Mouse (Mus musculus): Measurements from ENCODE around the gene Sult1a1. TPM values are rescaled to one million over a fixed set of nuclear protein-coding genes. Genes with fewer than 3 reads are reported as not detected.
A peak's percentile ranks its signal among the peaks of the same experiment; 100 is the strongest.

Sult1a1 gene
- 10 to 100 TPM; 28.5 to 32.3 TPM for total RNA-seq (2021)

DNA sequence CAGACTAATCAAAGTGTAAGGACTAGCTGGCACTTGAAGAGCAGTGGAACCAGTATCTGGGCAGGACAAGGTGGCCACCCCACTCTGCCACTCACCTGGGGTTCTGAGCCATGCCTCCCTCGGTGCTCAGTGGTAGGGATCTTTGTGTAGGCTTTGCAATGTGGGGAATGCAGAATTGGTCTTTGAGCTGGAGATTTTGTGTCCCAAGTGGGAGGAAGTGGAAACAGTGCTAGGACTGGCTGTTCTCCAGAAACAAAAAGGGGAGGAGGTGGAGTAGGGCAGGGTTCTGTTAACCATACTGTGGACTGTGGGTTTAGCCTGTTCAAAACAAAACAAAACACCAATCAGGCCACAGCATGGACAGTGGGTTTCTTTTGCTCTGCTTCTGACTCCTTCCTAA is at the start of gene Sult1a1:
Sult1a1 (minus strand) TSS at position 226 of the 400 bp plus-strand sequence.
- DNase-seq (ENCODE audit: low spot score), result peak; percentile 70
- intact Hi-C loops (cut with DNase I), result loop anchor here (2.0 kb wide), 1 partner anchor 17 kb away; no protein-coding TSS in a partner anchor

DNA sequence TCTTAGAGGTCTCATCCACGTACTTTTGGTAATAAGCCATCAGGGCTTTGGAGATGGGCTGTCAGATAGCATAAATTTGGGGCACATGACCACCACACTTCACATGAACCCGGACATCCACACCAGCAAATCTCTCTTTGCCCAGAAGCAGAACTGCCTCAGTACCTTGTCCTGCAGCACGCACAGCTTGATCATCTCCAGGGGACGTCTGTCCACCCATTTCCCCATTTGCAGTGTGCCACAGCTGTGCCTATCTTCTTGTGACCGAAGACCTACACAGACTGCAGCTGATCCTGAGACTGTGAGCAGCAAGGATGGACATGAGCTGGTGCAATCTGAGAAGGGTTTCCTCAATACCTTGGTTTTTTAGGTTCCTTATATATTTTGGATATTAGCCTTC is 49.4 kb upstream of the Sult1a1 start:
- intact Hi-C loops (cut with DNase I), result no loop called here
- DNase-seq (ENCODE audit: low spot score), result no peak

DNA sequence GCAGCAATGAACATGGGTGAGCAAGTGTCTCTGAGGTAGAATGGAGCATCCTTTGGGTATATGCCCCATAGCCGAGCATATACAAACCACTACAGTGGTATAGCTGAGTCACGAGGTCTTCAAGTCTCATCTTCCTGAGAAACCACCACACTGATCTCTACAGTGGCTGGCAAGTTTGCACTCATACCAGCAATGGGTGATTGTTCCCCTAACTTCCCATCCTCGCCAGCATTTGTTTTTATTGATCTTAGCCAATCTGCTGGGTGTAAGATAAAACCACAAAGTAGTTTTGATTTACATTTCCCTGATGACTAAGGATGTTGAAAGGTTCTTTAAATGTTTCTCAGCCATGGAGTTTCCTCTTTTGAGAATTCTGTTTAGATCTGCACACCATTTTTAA is 48.8 kb upstream of the Sult1a1 start:
- no peak for DNase-seq (ENCODE audit: low spot score)
- intact Hi-C loops (cut with DNase I), result no loop called here

DNA sequence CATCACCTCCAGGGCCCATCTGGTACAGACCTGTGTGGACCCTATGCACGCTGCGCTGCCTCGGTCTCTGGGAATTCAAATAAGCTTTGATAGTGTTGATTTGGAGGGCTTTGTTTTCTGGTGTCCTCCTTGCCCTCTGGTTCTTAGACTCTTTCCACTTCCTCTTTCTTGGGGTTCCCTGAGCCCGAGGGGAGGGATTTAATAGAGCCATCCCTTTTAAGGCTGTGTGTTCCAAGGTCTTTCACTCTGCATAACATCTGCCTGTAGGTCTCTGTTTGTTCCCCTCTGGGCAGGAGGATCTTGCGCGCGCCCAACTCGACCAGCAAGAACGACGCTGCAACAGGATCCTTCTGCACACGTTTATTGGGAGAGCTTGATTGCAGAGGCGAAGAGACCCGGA is 45.4 kb upstream of the Sult1a1 start:
- DNase-seq (ENCODE audit: low spot score), result no peak
- intact Hi-C loops (cut with DNase I), result no loop called here

DNA sequence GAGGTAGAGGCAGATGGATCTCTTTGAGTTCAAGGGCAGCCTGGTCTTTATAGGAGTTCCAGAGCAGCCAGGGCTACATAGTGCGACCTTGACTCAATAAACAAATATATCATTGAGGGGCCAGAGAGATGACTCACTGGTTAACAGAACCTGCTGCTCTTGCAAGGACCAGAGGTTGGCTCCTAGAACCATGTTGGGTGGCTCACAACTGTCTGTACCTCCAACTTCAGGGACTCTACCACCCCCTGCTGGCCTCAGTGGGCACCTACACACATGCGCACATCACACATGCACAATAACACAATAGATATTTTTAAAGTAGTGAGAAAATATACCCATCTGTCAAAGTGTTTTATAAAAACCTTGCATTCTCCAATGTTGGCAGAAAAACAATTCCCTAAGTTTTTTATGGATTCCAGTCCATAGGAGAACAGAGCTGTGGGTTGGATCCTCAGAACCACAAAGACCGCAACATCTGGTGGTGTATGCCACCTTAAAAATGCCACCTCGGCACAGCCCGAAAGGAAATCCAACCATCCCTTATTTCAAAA is 42.6 kb upstream of the Sult1a1 start:
- intact Hi-C loops (cut with DNase I), result no loop called here
- DNase-seq (ENCODE audit: low spot score), result no peak

DNA sequence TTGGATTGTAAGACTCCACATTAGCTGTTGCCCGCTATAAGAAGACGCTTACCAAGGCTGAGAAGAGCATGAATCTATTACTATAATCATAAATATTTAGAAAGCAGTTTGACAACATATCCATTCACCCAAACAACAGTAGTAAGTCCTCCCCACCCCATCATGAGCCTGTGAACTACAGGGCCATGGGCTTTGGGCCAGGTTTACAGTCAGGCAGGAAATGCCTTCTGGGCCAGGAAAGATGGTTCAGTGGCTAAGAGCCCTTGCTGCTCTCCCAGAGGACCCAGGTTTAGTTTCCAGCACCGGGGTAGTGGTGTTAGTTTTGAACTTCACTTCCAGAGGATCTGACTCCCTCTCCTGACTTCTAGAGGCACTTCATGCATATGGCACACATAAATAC is 41.3 kb upstream of the Sult1a1 start:
- no peak for DNase-seq (ENCODE audit: low spot score)
- intact Hi-C loops (cut with DNase I), result no loop called here

DNA sequence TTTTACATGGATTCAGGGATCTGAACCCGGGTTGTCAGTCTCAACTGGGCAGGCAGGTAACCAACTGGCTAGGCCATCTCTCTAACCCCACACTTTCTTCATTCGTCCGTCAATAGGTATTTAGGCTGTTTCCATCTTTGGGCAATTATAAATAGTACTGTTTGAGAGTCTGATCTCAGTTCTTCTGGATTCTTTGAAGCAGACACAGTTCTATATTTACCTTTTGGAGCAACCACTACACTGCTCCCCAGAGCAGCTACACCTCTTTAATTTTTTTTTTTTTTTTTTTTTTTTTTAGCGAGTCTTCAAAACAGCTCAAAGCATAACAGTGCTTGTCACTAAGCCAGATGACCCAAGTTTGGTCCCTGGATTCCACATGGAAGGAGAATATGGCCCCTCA is 39.4 kb upstream of the Sult1a1 start:
- intact Hi-C loops (cut with DNase I), result no loop called here
- DNase-seq (ENCODE audit: low spot score), result no peak

DNA sequence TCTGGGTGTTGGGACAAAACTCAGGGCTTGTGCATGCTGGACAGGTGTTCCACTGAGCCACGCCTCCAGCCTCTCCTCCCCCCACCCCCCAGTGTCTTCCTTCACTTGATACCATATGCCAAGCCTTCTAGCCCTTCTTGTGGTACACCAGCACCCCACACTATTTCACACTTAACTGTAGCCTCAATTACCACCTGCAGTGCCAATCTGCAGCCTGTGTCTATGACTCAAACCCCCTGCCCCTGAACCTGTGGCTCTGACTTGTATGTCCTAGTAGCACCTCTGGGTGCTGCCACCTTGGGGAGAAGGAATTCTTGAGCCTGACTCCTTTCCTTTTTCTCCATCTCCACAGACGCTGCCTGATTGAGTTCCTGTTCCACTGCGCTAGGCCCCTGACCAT is 35.7 kb upstream of the Sult1a1 start:
- no peak for DNase-seq (ENCODE audit: low spot score)

DNA sequence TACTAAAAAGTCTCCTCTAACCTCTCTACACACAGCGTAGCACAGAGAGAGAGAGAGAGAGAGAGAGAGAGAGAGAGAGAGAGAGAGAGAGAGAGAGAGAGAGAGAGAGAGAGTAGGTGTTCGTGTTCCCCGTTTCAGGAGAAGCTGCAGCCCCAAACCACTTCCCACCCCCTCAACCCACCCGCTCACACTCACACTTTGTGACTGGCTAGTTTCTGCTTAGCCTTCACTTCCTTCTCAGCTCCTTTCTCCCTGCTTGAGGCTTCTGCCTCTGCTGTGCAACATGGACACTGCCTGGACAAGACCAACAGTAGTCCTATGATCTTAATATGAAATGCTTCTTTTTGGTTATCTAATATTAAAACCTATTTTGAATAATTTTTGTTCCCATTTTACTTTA is 34.0 kb upstream of the Sult1a1 start:
- no peak for DNase-seq (ENCODE audit: low spot score)
- intact Hi-C loops (cut with DNase I), result no loop called here

More for the DNA sequence above, 35.7 kb upstream of the Sult1a1 start:
- intact Hi-C loops (cut with DNase I), result no loop called here

DNA sequence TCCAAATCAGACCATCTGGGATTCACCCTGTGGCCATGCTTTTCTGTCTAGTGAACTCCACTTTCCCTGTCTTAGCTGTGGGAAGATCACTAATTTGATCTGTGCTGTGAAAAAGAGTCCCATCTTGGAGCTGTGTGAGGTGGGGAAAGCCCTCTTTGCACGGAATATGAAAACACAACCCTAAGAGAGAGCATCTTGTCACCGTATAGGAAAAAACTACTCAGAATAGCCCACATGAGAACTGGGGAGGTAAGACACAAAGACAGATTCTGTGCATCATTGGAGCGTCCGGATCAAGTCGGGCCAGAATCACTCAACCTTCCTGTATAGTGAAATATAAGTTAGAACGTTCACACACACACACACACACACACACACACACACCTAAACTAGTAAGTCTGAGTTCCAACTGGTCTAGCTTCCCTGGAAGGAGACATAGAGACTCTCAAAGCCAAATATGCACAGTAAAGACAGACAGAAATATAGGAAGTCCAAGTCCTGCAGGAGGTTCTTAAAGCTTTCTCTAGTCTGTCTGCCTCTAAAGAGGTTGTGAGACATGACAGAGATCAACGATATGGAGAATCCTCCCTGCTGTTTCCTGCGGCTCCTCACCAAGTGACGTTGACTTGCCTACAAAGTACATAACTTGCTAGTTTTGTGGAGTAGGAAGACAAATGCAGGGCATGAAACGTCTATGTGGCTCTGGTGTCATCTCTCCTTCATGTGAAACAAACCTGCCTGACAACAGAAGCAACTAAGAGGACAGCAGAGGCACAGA is 32.1 kb upstream of the Sult1a1 start:
- intact Hi-C loops (cut with DNase I), result no loop called here
- DNase-seq (ENCODE audit: low spot score), result no peak

DNA sequence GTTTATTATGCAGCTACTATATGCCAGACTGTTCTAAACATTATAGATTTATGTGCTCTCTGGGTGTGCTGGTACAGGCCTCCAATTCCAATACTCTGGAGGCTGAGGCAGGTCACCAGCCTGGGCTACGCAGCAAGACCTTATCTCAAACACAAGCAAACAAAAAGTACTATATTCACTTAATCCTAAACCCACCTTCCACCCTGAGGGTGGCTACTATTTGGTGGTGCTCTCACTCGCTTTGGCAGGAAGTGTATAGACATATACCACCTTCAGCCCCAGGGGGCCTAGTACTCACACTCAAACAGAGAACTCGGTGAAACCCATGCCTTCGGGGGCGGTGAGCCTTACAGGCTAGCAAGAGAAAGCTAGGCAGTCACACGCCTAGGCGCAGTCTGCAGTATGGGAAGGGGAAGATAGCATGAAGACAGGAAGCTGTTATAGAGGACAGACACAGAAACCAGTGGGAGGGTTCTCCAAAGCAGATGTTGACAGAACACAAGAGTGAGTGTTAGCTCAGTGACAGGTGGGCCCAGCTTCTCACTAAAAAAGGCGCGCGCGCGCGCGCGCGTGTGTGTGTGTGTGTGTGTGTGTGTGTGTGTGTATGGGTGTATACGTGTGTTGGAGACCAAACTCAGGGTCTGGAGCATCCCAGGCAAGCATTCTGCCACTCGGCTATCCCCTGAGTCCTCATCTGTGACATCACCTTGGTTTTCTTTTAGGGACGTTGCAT is 31.4 kb upstream of the Sult1a1 start, which contains the start of gene Coro1a:
Coro1a (minus strand) TSS at position 346 of the 733 bp plus-strand sequence.
- no peak for DNase-seq (ENCODE audit: low spot score)
- intact Hi-C loops (cut with DNase I), result no loop called here

DNA sequence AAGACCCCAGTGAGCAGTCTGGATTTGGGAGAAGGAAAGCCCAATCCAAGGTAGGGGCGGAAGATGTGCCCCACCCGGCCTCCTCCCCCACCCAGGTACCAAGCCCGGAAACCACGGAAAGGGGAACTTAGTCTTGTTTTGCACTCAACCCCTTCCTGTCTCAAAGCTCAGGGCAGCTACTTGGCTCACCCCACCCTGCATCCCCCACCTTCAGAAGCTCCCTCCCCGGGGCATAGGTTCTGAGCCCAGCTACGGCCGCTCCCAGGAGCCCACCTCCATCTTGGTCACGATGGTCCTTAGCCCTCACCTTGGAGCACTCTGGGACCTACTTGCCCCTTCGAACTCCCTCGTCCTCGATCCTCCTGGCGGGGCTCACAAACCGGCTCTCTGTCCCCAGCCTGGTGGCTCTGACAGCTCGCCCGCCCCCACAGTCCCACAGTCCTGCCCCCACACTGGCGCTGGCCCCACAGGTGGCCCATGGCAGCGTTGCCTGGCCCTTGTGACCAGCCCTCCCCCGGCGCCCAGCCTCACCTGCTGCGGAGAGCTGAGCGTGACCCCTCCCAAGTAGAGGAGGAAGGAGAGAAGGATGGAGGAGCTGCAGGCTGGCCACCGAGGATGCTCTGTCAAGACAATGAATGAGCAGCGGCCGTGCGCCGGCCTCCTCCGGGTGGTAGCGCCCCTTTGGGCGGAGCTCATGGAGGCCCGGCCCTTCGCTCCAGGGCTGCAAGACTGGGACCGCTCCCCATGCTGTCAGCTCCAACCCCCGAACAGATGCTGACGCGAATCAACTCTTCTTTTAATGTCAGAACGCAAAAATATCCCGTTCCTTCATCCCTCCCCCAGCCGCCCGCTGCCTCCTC is 28.1 kb upstream of the Sult1a1 start:
- intact Hi-C loops (cut with DNase I), result loop anchor here (5.0 kb wide), 2 partner anchors 43 to 222 kb away; no protein-coding TSS in a partner anchor
- DNase-seq (ENCODE audit: low spot score), result no peak

DNA sequence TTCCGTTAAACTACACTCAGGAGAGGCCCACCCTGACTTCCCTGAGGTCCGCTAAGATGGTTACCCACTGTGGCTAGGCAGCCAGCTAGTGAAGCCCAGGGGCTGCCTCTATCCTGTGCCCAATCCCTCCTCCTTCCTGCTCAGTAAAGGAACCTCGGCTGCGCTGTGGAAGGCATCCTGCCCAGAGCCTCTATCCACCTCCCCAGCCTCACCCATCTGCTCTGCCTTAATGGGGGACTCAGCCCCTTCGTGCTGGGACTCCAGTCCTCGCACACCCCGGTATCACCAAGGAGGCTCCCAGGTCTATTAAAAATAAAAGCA is 27.5 kb upstream of the Sult1a1 start:
- intact Hi-C loops (cut with DNase I), result loop anchor here (5.0 kb wide), 2 partner anchors 44 to 221 kb away; no protein-coding TSS in a partner anchor

DNA sequence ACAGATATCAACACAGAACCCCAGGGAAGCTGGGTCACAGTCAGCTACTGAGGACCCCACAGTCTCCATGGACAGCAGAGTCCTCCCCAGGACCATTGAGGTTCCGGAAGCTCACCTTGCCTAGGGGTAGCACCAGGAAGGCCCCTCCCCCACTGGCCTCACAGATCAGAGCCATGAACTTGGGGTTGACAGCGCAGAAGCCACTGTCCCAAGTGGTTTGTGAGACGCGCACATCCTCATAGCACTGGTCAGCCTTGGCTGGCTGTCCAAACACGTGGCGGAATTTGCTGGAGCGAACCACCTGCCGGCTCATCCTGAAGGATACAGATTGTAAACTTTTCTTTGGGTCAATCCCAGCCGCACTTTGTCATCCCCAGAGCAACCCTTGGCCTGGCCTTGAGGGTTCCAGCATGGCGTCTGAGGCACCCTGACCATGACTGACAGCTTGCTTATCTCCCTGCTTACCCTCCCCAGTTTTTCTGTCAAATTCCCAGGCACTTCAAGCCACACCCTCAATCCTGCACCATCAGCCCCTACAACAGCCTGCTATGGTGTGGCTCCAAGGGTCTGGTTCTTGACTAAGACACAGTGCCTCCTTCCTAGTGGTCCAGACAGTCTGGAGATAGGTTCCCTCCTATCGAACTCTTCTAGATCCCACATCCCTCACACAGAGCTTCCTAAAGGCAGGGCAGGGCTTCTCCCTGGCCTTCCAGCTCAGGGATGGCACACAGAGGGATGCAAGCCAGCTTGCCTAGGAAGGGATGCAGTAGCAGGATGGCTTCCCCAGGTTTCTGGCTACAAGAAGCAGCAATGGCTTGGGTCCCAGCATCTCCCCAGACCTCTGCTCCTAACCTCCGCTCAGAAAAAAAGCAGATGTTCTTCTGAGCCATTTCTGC is 26.9 kb upstream of the Sult1a1 start:
- no peak for DNase-seq (ENCODE audit: low spot score)
- intact Hi-C loops (cut with DNase I), result loop anchor here (5.0 kb wide), 2 partner anchors 44 to 221 kb away; no protein-coding TSS in a partner anchor

More for the DNA sequence above, 27.5 kb upstream of the Sult1a1 start:
- no peak for DNase-seq (ENCODE audit: low spot score)

DNA sequence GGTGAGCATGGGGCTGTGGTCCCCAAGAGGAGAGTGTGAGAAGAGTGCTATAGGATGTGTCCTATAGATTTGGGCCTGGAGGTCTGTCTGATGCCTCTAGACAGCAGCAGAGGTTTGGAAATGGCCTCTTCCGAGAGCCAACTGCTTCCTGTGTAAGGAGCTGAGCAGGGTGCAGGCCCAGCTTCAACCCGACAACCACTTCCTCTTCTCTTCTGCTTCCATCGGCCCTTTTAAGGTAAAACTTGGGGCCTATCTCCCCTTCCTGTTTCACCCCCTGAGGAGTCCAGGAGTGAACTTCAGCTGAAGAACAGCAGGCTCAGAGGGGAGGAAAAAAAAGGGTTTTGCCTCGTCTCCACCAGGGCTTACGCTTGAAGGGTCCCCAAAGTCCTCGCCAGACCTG is 26.1 kb upstream of the Sult1a1 start:
- intact Hi-C loops (cut with DNase I), result loop anchor here (5.0 kb wide), 2 partner anchors 45 to 220 kb away; no protein-coding TSS in a partner anchor
- no peak for DNase-seq (ENCODE audit: low spot score)

DNA sequence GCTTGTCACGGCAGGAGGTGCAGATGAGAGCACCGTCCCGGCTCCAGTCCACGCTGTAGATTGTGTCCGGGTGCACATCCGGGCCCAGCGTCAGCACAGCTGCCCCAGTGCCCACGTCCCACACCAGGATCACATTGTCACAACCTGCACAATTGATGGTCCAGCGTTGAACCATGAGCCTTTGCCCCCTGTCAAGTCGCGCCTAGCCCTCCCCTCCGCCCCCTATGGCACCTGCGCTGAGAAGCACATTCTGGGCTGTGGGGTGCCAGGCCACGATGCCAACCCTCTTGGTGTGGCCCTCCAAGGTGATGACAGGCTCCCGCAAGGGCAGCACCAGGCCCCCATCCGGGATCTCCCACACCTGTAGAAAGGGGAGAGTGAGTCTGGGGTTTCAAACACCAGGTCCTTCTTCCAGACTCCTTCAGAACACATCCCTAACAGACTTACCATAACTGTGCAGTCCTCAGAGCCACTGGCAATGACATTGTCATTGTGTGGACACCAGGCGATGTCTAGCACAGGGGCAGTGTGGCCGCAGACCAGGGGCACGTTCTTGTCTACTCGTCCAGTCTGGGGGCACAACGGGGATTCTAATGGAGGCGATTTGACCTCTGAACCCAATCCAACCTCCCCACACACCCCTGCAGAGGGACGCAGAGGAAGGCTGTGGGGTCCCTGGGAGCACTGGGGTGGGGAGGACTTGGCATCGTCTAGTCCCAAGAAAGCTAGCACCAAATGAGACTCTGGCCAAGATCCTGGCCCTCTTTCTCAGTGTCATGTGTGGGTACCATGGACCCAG is 25.5 kb upstream of the Sult1a1 start:
- intact Hi-C loops (cut with DNase I), result loop anchor here (2.0 to 5.0 kb wide), 3 partner anchors 46 to 219 kb away; no protein-coding TSS in a partner anchor
- DNase-seq (ENCODE audit: low spot score), result no peak

DNA sequence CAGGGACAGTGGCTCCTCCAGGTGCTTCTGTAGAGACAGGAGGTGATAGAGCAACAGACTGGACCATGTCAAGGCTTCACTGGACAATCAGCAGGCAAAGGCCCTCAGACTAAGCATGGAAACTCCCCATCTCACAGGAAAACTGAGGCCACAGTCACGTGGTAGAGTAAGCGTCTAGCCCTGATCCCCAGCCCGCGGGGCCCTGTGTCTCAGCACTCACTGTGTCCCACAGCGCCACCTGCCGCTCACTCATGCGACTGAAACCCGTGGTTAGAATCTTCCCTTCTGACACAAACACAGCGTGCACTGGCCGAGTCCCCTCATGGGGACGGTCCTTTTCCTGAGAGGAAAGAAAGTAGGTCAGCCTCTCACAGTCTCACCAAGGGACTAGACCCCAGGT is 24.8 kb upstream of the Sult1a1 start:
- intact Hi-C loops (cut with DNase I), result loop anchor here (2.0 to 5.0 kb wide), 3 partner anchors 46 to 219 kb away; no protein-coding TSS in a partner anchor
- DNase-seq (ENCODE audit: low spot score), result peak; percentile 62
